Mouse (Mus musculus): ENCODE data around the gene Hcar2. TPM values are rescaled to one million over a fixed set of nuclear protein-coding genes. Genes with fewer than 3 reads are reported as not detected.

Gene Hcar2
- polyA plus RNA-seq, 1 experiment from 2014 or later = not detected

DNA sequence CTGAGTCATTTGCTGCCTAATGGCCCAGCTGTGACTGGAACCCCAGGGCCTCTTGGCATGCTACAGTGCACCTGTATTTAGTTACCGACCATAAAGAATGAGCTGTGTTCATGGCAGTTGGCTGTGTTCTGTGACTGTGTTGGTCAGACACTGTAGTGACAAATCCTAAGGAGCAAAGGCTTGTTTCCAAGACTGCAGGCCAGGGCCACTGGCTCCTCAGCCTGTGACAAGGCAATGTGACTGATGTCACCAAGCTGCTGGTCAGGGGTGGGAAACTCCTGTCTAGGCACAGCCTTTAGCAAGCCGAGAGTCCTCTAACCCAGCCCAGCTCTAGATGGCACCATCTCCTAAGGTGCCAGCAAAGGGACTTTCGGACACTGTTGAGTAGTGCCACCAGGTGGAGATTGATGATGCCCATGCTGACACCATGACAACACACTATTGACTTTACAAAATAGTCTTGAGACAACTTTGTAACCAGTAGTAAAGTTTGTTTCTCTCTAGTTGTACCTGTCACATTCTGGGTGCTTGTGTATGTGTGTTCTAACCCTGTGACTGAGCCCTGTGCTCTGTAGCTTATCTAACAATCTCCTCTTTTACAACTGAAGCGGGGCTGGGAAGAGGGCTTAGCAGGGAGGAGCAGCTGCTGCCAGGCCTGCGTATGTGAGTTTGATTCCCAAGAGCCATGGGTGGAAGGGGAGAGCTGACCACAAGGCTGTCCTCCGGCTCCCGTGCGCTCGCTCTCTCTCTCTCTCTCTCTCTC is 44.6 kb downstream of the Hcar2 start:
- Histone ChIP-seq H3K4me3 (no peak overlapping the region), H3K27ac (no peak overlapping the region), H3K9ac (no peak overlapping the region), H3K4me2 (no peak overlapping the region), H3K27me3 (replicated peaks) (no peaks in the 10 kb centered on the region), H3K4me1 (no peaks in the 10 kb centered on the region; the same call in 1 of the 2 replicates), H3K36me3 (replicated peaks) (no peaks in the 10 kb centered on the region), H3K9me3 (no peaks in the 10 kb centered on the region)
- no peak for ATAC-seq (replicated peaks)
- 79% methylated on average over 8 of the region's 9 CpGs for WGBS

DNA sequence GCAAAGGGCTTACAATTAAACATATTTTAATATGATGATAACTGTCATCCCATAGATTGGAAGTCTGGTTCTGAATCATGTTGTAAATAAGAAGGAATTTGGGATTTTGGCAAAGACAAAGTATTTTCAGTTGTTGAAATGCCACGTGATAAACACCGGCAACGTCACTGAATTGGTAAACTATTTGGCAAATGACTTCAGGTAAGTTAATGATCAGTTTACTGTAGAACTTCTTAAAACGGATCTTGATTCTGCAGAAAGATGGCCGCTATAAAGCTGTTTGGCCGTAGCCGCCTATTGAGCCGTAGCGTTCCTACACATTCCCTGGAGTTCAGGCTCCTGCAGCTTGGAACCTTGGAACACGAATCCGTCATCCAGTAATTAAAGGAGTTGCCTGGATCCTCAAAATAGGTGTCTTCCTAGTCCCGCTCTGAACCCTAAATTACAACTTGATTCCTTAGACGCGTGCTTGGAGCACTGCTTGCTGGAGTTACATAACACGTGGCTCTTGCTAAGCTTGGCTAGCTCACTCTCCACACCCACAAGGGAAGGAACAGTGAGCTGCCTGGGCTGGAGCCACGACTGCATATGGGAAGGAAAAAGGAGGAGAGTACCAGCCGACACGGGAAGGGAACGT is 46.2 kb downstream of the Hcar2 start:
- no peaks in the 10 kb centered on the region for H3K36me3 ChIP-seq (replicated peaks)
- no peak overlapping the region for H3K4me2 ChIP-seq
- ATAC-seq (replicated peaks) = no peak
- no peaks in the 10 kb centered on the region for H3K27me3 ChIP-seq (replicated peaks)
- no peak overlapping the region for H3K27ac ChIP-seq
- H3K9me3 ChIP-seq = no peaks in the 10 kb centered on the region
- WGBS = 94% methylated on average over 19 of the region's 19 CpGs
- H3K4me3 ChIP-seq = no peak overlapping the region
- H3K9ac ChIP-seq = no peak overlapping the region
- H3K4me1 ChIP-seq = no peaks in the 10 kb centered on the region; the same call in 1 of the 2 replicates

DNA sequence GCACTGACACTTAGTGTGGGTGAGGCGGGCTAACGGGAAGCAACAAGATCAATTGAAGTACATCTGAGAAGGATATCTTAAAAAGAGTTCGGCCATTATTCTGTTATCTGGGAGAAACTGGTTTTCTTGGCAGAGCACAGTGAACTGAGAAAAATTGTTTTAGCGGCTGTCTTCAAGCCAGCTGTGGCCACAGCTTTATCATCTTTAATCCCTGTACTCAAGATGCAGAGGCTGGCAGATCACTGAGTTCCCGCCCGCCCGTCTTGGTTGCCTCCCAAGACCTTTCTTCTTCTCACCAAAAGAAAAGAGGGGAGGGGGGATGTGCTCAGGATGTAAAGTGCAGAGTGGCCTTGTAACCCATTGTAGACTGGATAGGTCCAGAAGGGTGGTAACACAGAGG is 48.4 kb downstream of the Hcar2 start:
- Histone ChIP-seq H3K27me3 (replicated peaks) (no peaks in the 10 kb centered on the region), H3K4me3 (no peak overlapping the region), H3K9ac (no peak overlapping the region), H3K4me1 (no peaks in the 10 kb centered on the region), H3K36me3 (replicated peaks) (no peaks in the 10 kb centered on the region), H3K4me2 (no peak overlapping the region), H3K9me3 (no peaks in the 10 kb centered on the region), H3K27ac (no peak overlapping the region)
- WGBS = 88% methylated on average over 7 of the region's 7 CpGs
- ATAC-seq (replicated peaks) = no peak

Other genes starting within 250 kb of the Hcar2 start
- 85.5 and 91.5 TPM in 2 replicates for gene Clip1, start 180.9 kb downstream of the Hcar2 start, polyA plus RNA-seq (2015; fragmentation: Nextera tagmentation; extraction: Ambion mirVana)
- 68.0 and 69.7 TPM in 2 replicates for gene Zcchc8, start 144.4 kb downstream of the Hcar2 start, polyA plus RNA-seq (2015; fragmentation: Nextera tagmentation; extraction: Ambion mirVana)
- gene Rsrc2, start 116.1 kb downstream of the Hcar2 start, polyA plus RNA-seq (2015; fragmentation: Nextera tagmentation; extraction: Ambion mirVana) = 127 and 147 TPM in 2 replicates
- 3.8 and 3.9 TPM in 2 replicates for gene Kntc1, start 115.8 kb downstream of the Hcar2 start, polyA plus RNA-seq (2015; fragmentation: Nextera tagmentation; extraction: Ambion mirVana)
- gene Hcar1, start 14.5 kb upstream of the Hcar2 start, polyA plus RNA-seq (2015; fragmentation: Nextera tagmentation; extraction: Ambion mirVana) = 0.65 and 1.1 TPM in 2 replicates
- gene Denr, start 41.7 kb upstream of the Hcar2 start, polyA plus RNA-seq (2015; fragmentation: Nextera tagmentation; extraction: Ambion mirVana) = 114 and 129 TPM in 2 replicates
- 5.4 and 7.6 TPM in 2 replicates for gene Gm43518, start 61.9 kb upstream of the Hcar2 start, polyA plus RNA-seq (2015; fragmentation: Nextera tagmentation; extraction: Ambion mirVana)
- gene Ccdc62, start 65.2 kb upstream of the Hcar2 start, polyA plus RNA-seq (2015; fragmentation: Nextera tagmentation; extraction: Ambion mirVana) = 4.4 and 6.7 TPM in 2 replicates
- 29.8 and 30.7 TPM in 2 replicates for gene Hip1r, start 108.1 kb upstream of the Hcar2 start, polyA plus RNA-seq (2015; fragmentation: Nextera tagmentation; extraction: Ambion mirVana)
- 66.7 and 73.7 TPM in 2 replicates for gene Vps37b, start 166.8 kb upstream of the Hcar2 start, polyA plus RNA-seq (2015; fragmentation: Nextera tagmentation; extraction: Ambion mirVana)
- gene Abcb9, start 230.3 kb upstream of the Hcar2 start, polyA plus RNA-seq (2015; fragmentation: Nextera tagmentation; extraction: Ambion mirVana) = 16.0 and 17.7 TPM in 2 replicates
- gene Ogfod2, start 246.8 kb upstream of the Hcar2 start, polyA plus RNA-seq (2015; fragmentation: Nextera tagmentation; extraction: Ambion mirVana) = 37.7 and 38.0 TPM in 2 replicates

All from midbrain, embryonic 15.5 days (tissue).